Mouse (Mus musculus) liver, adult (tissue): ENCODE measurements around the gene Sult2a5.

ENCODE experiments used
- GATA4 ChIP-seq: IDR thresholded peaks from 2 replicates; pipeline ENCODE4 v1.6.1; 2014; ENCODE audit warnings: mild to moderate bottlenecking, low read length; ENCODE audit not compliant: insufficient replicate concordance

Sult2a5 gene

GRCm38 (mm10) chr7:13623667-13624066 lies at the start of gene Sult2a5:
TSS of gene Sult2a5 (plus strand) at chr7:13623967.
- TF ChIP-seq GATA4 = no peak
